Mouse (Mus musculus) c-Kit-negative CD71-positive TER-119-positive erythroid progenitor cells, embryonic 14.5 days (primary cell): ENCODE results near the gene Slc16a2.

Source experiments
- DNase-seq: peaks from one replicate; pipeline ENCODE4 v3.0.0-alpha.2; 2013; ENCODE audit warnings: low read depth, low spot score

Slc16a2 gene

GRCm38 (mm10) chrX:103652048-103652447 lies 169.7 kb downstream of the Slc16a2 start:
- no peak for DNase-seq
